Mouse (Mus musculus): ENCODE data around the gene 1110004F10Rik. TPM values are rescaled to one million over a fixed set of nuclear protein-coding genes. Genes with fewer than 3 reads are reported as not detected.
A peak's percentile ranks its signal among the peaks of the same experiment; 100 is the strongest.

Gene 1110004F10Rik
- 41.1 and 47.4 TPM in 2 replicates for polyA plus RNA-seq (2012; rRNA removed)

GRCm38 (mm10) chr7:116039196-116039537, at the start of gene 1110004F10Rik:
Gene 1110004F10Rik (plus strand): TSS chr7:116039397.
- TF ChIP-seq POLR2A (IDR thresholded peaks at IDR 0.05; ENCODE audit: control insufficient read depth, low read depth, low read length) = no peak
- no peak for TF ChIP-seq CTCF (IDR thresholded peaks at IDR 0.05; ENCODE audit: control insufficient read depth, insufficient read depth, insufficient replicate concordance, low read depth, low read length)
- Histone ChIP-seq H3K4me3 (ENCODE audit: control insufficient read depth, low read depth, low read length) (peak within 1 kb of the TSS; percentile 83), H3K36me3 (ENCODE audit: control insufficient read depth, insufficient read depth, low read length) (peaks cover 2% of the 10 kb centered on the region; the same call in 1 of the 2 replicates), H3K27ac (ENCODE audit: control insufficient read depth, insufficient read depth, low read depth, low read length) (peak within 1 kb of the TSS; percentile 8; the same call in 1 of the 2 replicates), H3K27me3 (ENCODE audit: control insufficient read depth, insufficient read depth, low read length) (no peaks in the 10 kb centered on the region; the same call in 1 of the 2 replicates), H3K4me1 (ENCODE audit: control insufficient read depth, insufficient read depth, low read length) (peaks cover 25% of the 10 kb centered on the region)

- Histone ChIP-seq H3K4me1 (ENCODE audit: control insufficient read depth, insufficient read depth, low read length) (no peaks in the 10 kb centered on the region), H3K27ac (ENCODE audit: control insufficient read depth, insufficient read depth, low read depth, low read length) (no peak overlapping the region), H3K36me3 (ENCODE audit: control insufficient read depth, insufficient read depth, low read length) (no peaks in the 10 kb centered on the region), H3K27me3 (ENCODE audit: control insufficient read depth, insufficient read depth, low read length) (no peaks in the 10 kb centered on the region), H3K4me3 (ENCODE audit: control insufficient read depth, low read depth, low read length) (no peak overlapping the region)
- TF ChIP-seq POLR2A (IDR thresholded peaks at IDR 0.05; ENCODE audit: control insufficient read depth, low read depth, low read length) = no peak
- TF ChIP-seq CTCF (IDR thresholded peaks at IDR 0.05; ENCODE audit: control insufficient read depth, insufficient read depth, insufficient replicate concordance, low read depth, low read length) = no peak
Observed at GRCm38 (mm10) chr7:116002726-116003125, 36.5 kb upstream of the 1110004F10Rik start.

DNA sequence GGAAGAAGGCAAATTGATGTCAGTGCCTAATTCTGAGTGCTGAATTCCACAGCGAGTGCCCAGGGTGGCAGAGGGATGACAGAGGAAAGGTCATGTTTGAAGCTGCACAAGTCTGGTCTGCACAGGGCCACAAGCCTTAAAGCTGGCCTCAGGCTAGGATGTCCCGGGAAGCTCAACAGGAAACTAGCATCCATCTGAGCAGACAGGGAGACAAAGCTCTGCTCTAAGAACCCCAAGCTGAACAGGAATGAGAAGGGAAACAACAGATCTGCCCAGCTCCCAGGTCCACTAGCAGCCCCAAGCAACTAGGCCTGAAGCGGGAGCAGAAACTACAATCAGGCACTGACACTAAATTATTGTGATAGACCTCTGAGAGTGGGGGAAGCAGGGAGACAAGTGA, 9.2 kb upstream of the 1110004F10Rik start:
- Histone ChIP-seq H3K4me3 (ENCODE audit: control insufficient read depth, low read depth, low read length) (no peak overlapping the region), H3K36me3 (ENCODE audit: control insufficient read depth, insufficient read depth, low read length) (no peaks in the 10 kb centered on the region), H3K27me3 (ENCODE audit: control insufficient read depth, insufficient read depth, low read length) (peaks cover 5% of the 10 kb centered on the region), H3K4me1 (ENCODE audit: control insufficient read depth, insufficient read depth, low read length) (peaks cover 32% of the 10 kb centered on the region), H3K27ac (ENCODE audit: control insufficient read depth, insufficient read depth, low read depth, low read length) (no peak overlapping the region)
- TF ChIP-seq CTCF (IDR thresholded peaks at IDR 0.05; ENCODE audit: control insufficient read depth, insufficient read depth, insufficient replicate concordance, low read depth, low read length) (no peak), POLR2A (IDR thresholded peaks at IDR 0.05; ENCODE audit: control insufficient read depth, low read depth, low read length) (no peak)

DNA sequence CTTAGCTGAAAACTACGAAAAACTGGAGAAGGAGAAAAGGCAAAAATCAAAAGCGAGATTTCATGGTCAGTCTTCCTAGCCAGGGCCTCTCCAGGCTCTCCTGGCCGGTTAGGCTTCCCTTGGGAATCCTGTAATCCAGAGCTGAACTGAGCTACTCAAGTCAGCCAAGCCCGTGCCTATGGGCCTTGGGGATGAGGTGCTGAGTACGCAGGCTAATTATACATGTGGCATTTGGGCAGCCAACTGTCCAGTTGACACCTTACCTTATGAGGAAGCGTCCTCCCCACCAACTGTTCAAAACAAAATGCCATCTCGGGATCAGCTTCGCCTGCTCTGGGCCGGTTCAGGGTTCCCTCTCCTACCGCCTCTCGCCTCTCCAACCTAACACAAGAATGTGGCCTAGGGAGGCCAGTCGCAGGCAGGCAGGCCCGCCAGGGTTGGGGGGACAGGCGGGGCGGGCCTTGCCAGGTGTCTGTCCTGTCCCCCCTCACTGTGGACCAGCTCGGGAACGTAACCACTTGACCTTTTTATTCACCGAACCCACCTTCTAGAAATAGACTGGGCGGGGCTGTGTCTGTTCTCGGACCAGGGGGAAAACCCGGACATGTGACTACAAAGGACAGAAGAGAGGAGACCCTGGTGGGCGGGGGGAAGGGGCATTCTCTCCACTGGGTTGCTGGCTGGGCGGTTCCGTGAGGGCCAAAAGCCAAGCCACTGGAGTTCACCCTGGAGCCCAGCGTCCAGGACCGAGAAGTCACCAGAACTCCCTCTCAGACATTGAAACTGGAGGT, 8.4 kb upstream of the 1110004F10Rik start:
- TF ChIP-seq CTCF (IDR thresholded peaks at IDR 0.05; ENCODE audit: control insufficient read depth, insufficient read depth, insufficient replicate concordance, low read depth, low read length) = no peak
- TF ChIP-seq POLR2A (IDR thresholded peaks at IDR 0.05; ENCODE audit: control insufficient read depth, low read depth, low read length) = no peak
- H3K4me1 ChIP-seq (ENCODE audit: control insufficient read depth, insufficient read depth, low read length) = peaks cover 32% of the 10 kb centered on the region
- no peak overlapping the region for H3K27ac ChIP-seq (ENCODE audit: control insufficient read depth, insufficient read depth, low read depth, low read length)

GRCm38 (mm10) chr7:116031388-116031717, 7.8 kb upstream of the 1110004F10Rik start:
- H3K36me3 ChIP-seq (ENCODE audit: control insufficient read depth, insufficient read depth, low read length) = no peaks in the 10 kb centered on the region
- H3K27me3 ChIP-seq (ENCODE audit: control insufficient read depth, insufficient read depth, low read length) = peaks cover 5% of the 10 kb centered on the region
- TF ChIP-seq POLR2A (IDR thresholded peaks at IDR 0.05; ENCODE audit: control insufficient read depth, low read depth, low read length) (no peak), CTCF (IDR thresholded peaks at IDR 0.05; ENCODE audit: control insufficient read depth, insufficient read depth, insufficient replicate concordance, low read depth, low read length) (no peak)
- no peak overlapping the region for H3K27ac ChIP-seq (ENCODE audit: control insufficient read depth, insufficient read depth, low read depth, low read length)
- peak overlapping the region; percentile 66 for H3K4me3 ChIP-seq (ENCODE audit: control insufficient read depth, low read depth, low read length)
- peaks cover 32% of the 10 kb centered on the region for H3K4me1 ChIP-seq (ENCODE audit: control insufficient read depth, insufficient read depth, low read length)

More for the DNA sequence above, 8.4 kb upstream of the 1110004F10Rik start:
- Histone ChIP-seq H3K4me3 (ENCODE audit: control insufficient read depth, low read depth, low read length) (peak overlapping the region; percentile 66), H3K27me3 (ENCODE audit: control insufficient read depth, insufficient read depth, low read length) (peaks cover 5% of the 10 kb centered on the region), H3K36me3 (ENCODE audit: control insufficient read depth, insufficient read depth, low read length) (no peaks in the 10 kb centered on the region)

GRCm38 (mm10) chr7:116031718-116032595, 7.2 kb upstream of the 1110004F10Rik start:
- peaks cover 5% of the 10 kb centered on the region for H3K27me3 ChIP-seq (ENCODE audit: control insufficient read depth, insufficient read depth, low read length)
- peak overlapping the region; percentile 66 for H3K4me3 ChIP-seq (ENCODE audit: control insufficient read depth, low read depth, low read length)
- peaks cover 32% of the 10 kb centered on the region for H3K4me1 ChIP-seq (ENCODE audit: control insufficient read depth, insufficient read depth, low read length)
- TF ChIP-seq POLR2A (IDR thresholded peaks at IDR 0.05; ENCODE audit: control insufficient read depth, low read depth, low read length) (no peak), CTCF (IDR thresholded peaks at IDR 0.05; ENCODE audit: control insufficient read depth, insufficient read depth, insufficient replicate concordance, low read depth, low read length) (no peak)
- H3K36me3 ChIP-seq (ENCODE audit: control insufficient read depth, insufficient read depth, low read length) = no peaks in the 10 kb centered on the region
- H3K27ac ChIP-seq (ENCODE audit: control insufficient read depth, insufficient read depth, low read depth, low read length) = no peak overlapping the region

Measured in testis, adult 2 months (tissue).